Mouse (Mus musculus): ENCODE measurements around the gene Prpf3.
A peak's percentile ranks its signal among the peaks of the same experiment; 100 is the strongest.
"Not testable (repeated sequence)": the region's sequence is repeated elsewhere in the genome, so short reads cannot be mapped to it uniquely, and the experiment has no call there.

The Prpf3 gene

GRCm38 (mm10) chr3:95820046-95821010 lies 35.4 kb downstream of the Prpf3 start:
- no peak for DNase-seq (ENCODE audit: low spot score in 2 of 2)

DNA sequence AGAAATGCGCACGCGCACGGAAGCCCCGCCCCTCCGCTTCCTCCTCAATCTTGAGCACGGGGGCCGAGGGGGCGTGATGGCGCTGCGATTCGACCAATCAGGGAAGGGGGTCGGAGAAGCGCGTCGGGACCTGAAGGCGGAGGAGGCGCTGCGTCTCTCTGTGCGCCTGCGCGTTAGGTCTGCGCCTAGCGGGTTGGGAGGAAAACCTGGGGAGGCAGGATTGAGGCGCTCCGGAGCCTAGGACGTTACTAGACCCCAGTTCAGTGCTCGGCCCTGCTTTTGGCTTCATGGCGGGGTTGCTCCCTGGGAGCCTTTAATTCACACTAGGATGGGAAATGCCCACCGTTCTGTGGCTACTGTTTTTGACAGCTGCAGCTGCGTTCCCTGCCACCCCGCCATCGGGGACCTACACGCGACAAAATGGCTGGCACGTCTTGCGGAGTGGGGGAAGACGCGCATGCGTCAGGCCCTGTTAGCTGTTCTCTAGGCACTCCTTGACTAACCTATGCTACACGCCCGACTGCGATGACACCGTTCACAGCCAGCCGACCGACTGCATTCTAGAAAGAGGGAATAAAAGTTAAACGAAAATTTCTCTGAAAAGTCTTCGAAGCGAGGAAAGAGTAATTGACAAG lies 36.2 kb downstream of the Prpf3 start:
- peak; percentile 99 to 100 for DNase-seq (ENCODE audit: low spot score in 2 of 2)

- DNase-seq (ENCODE audit: low spot score in 2 of 2), result peak; percentile 59 to 76
These were observed 37.0 kb downstream of the Prpf3 start, which contains the start of gene Rprd2 for GRCm38 (mm10) chr3:95818571-95819288. TSS of gene Rprd2 (minus strand) at chr3:95818863.

GRCm38 (mm10) chr3:95818026-95818511 lies 37.6 kb downstream of the Prpf3 start:
- DNase-seq (ENCODE audit: low spot score in 2 of 2), result no peak

GRCm38 (mm10) chr3:95816681-95817080 lies 39.0 kb downstream of the Prpf3 start:
- DNase-seq (ENCODE audit: low spot score in 2 of 2), result no peak

DNA sequence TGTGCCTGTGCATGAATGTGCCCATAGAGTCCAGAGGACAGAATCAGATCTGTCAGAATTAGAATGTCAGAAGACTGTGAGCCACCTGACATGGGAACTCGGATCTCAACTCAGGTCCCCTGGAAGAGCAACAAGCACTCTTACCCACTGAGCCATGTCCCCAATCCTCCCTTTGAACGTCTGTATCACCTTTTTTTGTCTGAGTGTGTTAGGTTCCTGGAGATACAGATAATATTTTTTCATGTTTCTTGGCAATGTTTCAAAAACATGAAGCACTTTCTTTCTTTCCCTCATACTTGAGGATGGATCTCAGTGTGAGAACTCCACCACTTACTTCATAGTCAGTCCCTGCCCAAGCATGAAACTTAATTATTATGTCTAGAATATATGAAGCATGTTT lies 47.3 kb downstream of the Prpf3 start:
- no peak for DNase-seq (ENCODE audit: low spot score in 2 of 2)

DNA sequence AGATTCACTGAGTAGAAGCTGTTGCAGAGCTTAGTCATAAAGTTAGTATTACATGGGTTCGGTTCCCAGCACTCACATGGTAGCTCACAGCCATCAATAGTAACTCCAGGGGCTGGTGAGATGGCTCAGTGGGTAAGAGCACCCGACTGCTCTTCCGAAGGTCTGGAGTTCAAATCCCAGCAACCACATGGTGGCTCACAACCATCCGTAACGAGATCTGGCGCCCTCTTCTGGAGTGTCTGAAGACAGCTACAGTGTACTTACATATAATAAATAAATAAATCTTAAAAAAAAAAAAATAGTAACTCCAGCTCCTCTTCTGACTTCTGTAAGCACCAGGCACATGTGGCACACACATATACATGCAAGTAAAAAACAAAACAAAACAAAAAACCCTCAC lies 48.1 kb downstream of the Prpf3 start:
- not testable (repeated sequence) for DNase-seq (ENCODE audit: low spot score in 2 of 2)

DNA sequence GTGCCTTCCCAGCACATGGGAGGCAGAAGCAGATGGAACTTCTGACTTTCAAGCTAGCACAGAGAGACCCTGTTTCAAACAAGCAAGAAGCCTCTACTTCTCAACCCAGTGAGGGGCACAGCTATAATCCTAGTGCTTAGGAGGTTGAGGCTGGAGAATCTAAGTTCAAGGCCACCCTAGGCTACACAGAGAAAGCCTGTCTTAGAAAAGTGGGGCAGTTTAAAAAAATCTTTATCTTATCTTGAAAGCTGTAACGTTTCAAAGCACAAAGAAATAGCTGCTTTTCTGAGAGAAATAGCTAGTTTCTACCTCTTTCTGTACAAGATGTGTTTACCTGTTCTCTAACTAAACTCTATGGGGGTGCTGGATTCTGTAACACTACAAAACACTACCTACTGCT lies 49.0 kb downstream of the Prpf3 start:
- no peak for DNase-seq (ENCODE audit: low spot score in 2 of 2)

- DNase-seq (ENCODE audit: low spot score in 2 of 2), result no peak
These were observed 51.8 kb downstream of the Prpf3 start for GRCm38 (mm10) chr3:95803851-95804250.

GRCm38 (mm10) chr3:95798756-95799155 lies 56.9 kb downstream of the Prpf3 start:
- no peak for DNase-seq (ENCODE audit: low spot score in 2 of 2)

DNA sequence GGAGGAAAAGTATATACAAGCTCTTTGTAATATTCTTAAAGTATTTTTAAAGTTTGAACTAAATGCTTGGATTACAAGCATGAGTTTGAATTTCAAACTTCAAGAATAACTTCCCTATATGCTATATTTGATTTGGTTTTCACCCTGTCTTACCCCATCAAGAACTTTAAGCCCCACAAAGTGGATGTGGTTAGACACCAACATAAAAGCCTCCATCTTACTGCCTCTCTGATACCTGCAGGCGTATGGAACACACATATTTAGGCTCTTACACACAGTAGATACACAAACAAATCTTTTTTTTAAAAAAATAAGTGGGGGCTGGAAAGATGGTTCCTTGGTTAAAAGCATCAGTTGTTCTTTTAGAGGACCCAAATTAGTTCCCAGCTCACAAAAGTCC lies 61.4 kb downstream of the Prpf3 start:
- DNase-seq (ENCODE audit: low spot score in 2 of 2), result no peak

DNA sequence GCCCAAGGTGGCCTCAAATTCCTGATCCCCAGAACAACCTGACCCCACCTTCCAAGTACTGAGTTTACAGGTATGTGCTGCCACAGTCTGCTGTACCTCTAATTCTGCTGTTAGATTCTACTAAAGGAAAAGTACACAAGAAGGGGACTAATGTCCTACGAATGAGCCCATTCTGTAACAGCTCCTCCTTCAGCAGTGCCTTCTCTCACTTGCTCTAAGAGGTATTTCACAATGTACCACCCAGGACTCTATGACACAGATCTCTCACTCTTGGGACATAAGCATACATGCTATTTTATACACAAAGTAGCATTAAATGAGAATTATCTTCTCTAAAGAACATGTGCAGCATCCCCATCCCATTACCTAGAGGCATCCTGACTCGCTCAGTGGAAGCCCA lies 62.0 kb downstream of the Prpf3 start:
- no peak for DNase-seq (ENCODE audit: low spot score in 2 of 2)

DNA sequence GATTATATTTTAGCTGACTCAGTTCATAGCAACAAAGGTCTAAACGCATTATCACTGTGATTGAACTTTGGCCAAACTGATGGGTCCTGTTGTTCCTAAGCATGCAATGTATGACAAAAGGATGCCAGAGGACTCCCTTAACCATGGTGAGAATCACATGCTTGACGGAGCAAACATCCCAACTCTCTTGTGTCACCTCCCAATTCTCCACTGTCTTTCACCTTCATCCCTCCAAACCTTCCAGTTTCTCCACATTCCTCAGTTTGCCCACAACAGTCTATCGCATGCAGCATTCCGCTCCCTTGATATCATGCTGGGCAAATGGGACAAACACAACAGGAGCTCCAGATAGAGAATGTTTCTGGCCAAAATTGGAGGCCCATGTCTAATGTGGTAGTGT lies 70.2 kb downstream of the Prpf3 start:
- DNase-seq (ENCODE audit: low spot score in 2 of 2), result no peak

Measured in frontal cortex, postnatal 10 days (tissue).